Mouse (Mus musculus) erythroblast, embryonic 14.5 days (primary cell): ENCODE measurements around the gene Flt3.

ENCODE experiments used
- GATA1 ChIP-seq: IDR thresholded peaks from 2 replicates; pipeline ENCODE4 v1.6.1; 2012; ENCODE audit warnings: low read length, inconsistent platforms, mixed read lengths
- TAL1 ChIP-seq: IDR thresholded peaks from 3 replicates; pipeline ENCODE4 v1.6.1; 2012; ENCODE audit warnings: low read length, inconsistent platforms, mixed read lengths

GRCm38 (mm10) chr5:147331547-147331946 is 68.7 kb downstream of the Flt3 start:
- TF ChIP-seq GATA1 (no peak), TAL1 (no peak)
